Mouse (Mus musculus) forebrain, embryonic 12.5 days (tissue): ENCODE data around the gene Pja2. TPM values are rescaled to one million over a fixed set of nuclear protein-coding genes. Genes with fewer than 3 reads are reported as not detected.
"Not testable (repeated sequence)": the region's sequence is repeated elsewhere in the genome, so short reads cannot be mapped to it uniquely, and the experiment has no call there.

ENCODE experiments used
- ATAC-seq: fragments of 200-750 bp; cut with Nextera tagmentation; 2 replicates; pipeline ENCODE4 v1.8.0; 2017; ENCODE audit warnings: moderate TSS enrichment; ENCODE audit not compliant: low FRiP score
- H3K27ac ChIP-seq: fragments of 300-500 bp; sonication (generic); 2 replicates; pipeline ENCODE4 v1.5.1; 2016; ENCODE audit warnings: mild to moderate bottlenecking
- H3K27me3 ChIP-seq: fragments of 300-500 bp; sonication (generic); 2 replicates; pipeline ENCODE4 v1.6.1; 2016; ENCODE audit warnings: mild to moderate bottlenecking
- H3K36me3 ChIP-seq: fragments of 300-500 bp; sonication (generic); replicated peaks from 2 replicates; pipeline ENCODE4 v1.6.1; 2016; ENCODE audit warnings: mild to moderate bottlenecking
- H3K4me1 ChIP-seq: fragments of 300-500 bp; sonication (generic); 2 replicates; pipeline ENCODE4 v1.6.1; 2016
- H3K4me2 ChIP-seq: fragments of 300-500 bp; sonication (generic); 2 replicates; pipeline ENCODE4 v1.6.1; 2016; ENCODE audit warnings: mild to moderate bottlenecking, moderate library complexity
- H3K4me3 ChIP-seq: fragments of 300-500 bp; sonication (generic); replicated peaks from 2 replicates; pipeline ENCODE4 v1.5.1; 2016; ENCODE audit warnings: mild to moderate bottlenecking
- H3K9ac ChIP-seq: fragments of 300-500 bp; sonication (generic); 2 replicates; pipeline ENCODE4 v1.6.1; 2016; ENCODE audit warnings: mild to moderate bottlenecking
- H3K9me3 ChIP-seq: fragments of 300-500 bp; sonication (generic); 2 replicates; pipeline ENCODE4 v1.6.1; 2016
- WGBS: fragments of 180-500 bp; shearing (Covaris S2); methylation state at CpG from one replicate; pipeline ENCODE4 v1.1.7; 2016; 5-methylcytosine and 5-hydroxymethylcytosine counted together
- polyA plus RNA-seq: library from polyadenylated mRNA; unstranded; fragments of >200 nt; fragmentation: Nextera tagmentation; extraction: Ambion mirVana; gene quantifications from 2 replicates; pipeline ENCODE4 v1.2.1, GENCODE M21; 2016

Gene Pja2
- polyA plus RNA-seq, 1 experiment from 2014 or later, result 84.2 TPM

DNA sequence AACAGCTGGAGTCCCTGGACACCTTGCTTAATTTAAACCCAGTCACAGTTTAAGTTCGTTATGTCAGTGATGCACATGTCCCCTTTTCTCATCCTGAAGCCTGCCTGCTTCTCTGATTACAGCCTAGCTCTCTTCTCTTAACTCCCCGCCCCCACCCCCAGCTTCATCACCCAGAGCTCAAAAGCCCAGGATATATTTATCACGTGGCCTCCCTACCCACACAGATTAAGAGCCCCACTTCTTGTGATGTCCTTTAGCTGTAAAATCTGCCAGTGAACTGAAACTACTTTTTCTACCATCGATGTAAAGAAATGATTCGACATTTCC is 1.0 kb upstream of the Pja2 start:
- no peak for ATAC-seq
- Histone ChIP-seq H3K9me3 (no peaks in the 10 kb centered on the region), H3K27me3 (no peaks in the 10 kb centered on the region), H3K4me2 (peak overlapping the region; percentile 80), H3K4me1 (peaks cover 12% of the 10 kb centered on the region), H3K27ac (peak overlapping the region; percentile 78; the same call in 1 of the 2 replicates), H3K9ac (peak overlapping the region; percentile 56), H3K4me3 (peak overlapping the region; percentile 93), H3K36me3 (no peaks in the 10 kb centered on the region)
- 24% methylated on average over 5 of the region's 5 CpGs for WGBS

DNA sequence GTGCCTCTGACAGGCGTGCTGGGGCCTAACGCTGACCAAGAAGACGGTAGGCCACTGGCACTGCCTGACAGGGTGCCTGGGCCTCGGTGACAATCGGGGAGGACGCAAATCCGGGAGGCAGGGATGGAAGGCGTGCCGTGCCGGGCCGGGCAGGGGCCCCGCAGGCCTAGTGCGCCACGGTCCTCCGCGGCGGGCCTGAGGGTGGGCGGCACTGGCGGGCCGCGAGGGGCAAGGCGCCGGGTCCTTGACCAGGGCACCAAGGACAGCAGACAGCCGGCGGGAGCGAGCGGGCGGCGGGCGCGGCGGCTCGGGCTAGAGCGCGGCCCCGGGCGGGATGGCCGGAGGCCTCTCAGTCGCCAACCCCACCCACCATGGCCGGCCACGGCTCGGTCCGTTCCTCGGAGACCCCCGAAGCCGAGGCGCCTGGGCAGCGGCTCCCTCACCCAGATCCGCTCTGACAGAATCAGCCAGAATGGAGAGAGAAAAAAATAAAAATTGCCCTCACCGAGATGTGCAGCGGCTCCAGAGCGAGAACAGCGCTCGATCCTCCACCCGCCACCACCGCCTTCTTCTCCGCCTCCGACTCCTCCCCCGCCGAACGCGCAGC is 322 bp downstream of the Pja2 start:
- Histone ChIP-seq H3K27ac (peak overlapping the region; percentile 98), H3K4me2 (peak overlapping the region; percentile 59), H3K9ac (peak overlapping the region; percentile 96), H3K9me3 (no peaks in the 10 kb centered on the region), H3K27me3 (no peaks in the 10 kb centered on the region), H3K36me3 (no peaks in the 10 kb centered on the region), H3K4me1 (peaks cover 12% of the 10 kb centered on the region), H3K4me3 (peak overlapping the region; percentile 93)
- peak; percentile 56 for ATAC-seq
- under 1% methylated on average over 41 of the region's 62 CpGs for WGBS

DNA sequence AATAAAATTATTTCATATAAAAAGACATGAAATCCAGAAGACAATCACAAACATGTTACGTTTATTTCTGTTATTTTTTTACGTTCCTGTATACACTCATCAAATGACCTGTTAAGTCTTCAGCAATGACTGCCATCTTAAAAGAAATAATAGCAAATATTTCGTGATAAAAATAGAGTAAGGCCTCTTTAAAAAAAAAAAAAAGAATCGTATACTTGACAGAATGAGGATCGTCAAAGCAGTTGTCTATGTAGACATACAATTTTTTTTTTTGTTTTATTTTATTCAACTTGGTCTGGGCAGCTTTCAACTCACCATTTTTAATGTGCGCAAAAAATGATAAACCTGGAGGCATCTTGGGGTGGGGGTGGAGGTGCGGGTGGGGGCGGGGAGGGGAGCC is 831 bp downstream of the Pja2 start:
- H3K27ac ChIP-seq, result peak overlapping the region; percentile 98
- no peaks in the 10 kb centered on the region for H3K27me3 ChIP-seq
- no peak for ATAC-seq
- no peaks in the 10 kb centered on the region for H3K9me3 ChIP-seq
- H3K4me1 ChIP-seq, result peaks cover 12% of the 10 kb centered on the region
- H3K36me3 ChIP-seq, result no peaks in the 10 kb centered on the region
- H3K4me2 ChIP-seq, result peak overlapping the region; percentile 59
- 26% methylated on average over 8 of the region's 8 CpGs for WGBS
- peak overlapping the region; percentile 93 for H3K4me3 ChIP-seq
- H3K9ac ChIP-seq, result peak overlapping the region; percentile 96

DNA sequence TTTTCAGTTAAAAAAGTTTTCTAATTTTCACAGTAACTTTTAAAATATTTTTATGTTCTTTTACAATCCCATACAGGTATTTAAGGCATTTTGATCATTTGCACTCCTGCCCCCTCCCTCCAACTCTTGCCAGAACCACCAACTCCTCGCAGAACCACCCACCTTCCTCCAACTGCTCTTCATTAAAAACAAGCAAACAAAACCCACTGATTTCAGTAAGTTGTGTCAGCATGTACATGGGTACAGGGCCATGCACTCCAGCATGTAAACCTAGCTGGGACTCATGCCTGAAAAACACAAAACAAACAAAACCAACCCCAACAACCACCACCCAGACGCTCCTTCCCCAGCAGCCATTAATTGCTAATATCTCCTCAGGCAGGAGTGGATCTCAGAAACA is 7.2 kb downstream of the Pja2 start:
- peaks cover 2% of the 10 kb centered on the region; the same call in 1 of the 2 replicates for H3K4me1 ChIP-seq
- no peak overlapping the region for H3K27ac ChIP-seq
- H3K36me3 ChIP-seq, result no peaks in the 10 kb centered on the region
- ATAC-seq, result no peak
- no peaks in the 10 kb centered on the region for H3K27me3 ChIP-seq
- no peak overlapping the region for H3K4me2 ChIP-seq
- 82% methylated on average over 2 of the region's 2 CpGs for WGBS
- H3K4me3 ChIP-seq, result no peak overlapping the region
- H3K9ac ChIP-seq, result no peak overlapping the region
- no peaks in the 10 kb centered on the region for H3K9me3 ChIP-seq

DNA sequence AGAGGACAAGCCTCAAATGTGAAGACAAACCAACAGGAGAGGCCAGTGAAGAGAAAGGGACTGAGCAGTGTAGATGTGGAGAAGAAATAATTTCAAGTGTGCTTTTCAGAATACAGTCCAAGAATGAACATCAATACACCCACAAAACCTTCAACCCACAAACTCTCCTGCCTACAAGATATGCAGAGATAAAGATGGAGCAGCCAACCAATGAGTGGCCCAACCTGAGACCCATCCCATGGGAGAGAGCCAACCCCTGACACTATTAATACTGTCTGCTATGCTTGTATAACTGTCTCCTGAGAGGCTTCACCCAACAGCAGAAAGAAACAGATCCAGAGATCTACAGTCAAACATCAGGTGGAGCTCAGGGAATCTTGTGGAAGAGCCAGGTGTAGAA is 16.3 kb downstream of the Pja2 start:
- H3K4me3 ChIP-seq, result no peak overlapping the region
- H3K9me3 ChIP-seq, result no peaks in the 10 kb centered on the region
- no peak overlapping the region for H3K9ac ChIP-seq
- no peaks in the 10 kb centered on the region for H3K27me3 ChIP-seq
- H3K36me3 ChIP-seq, result peaks cover 11% of the 10 kb centered on the region
- no peak for ATAC-seq
- no peak overlapping the region for H3K4me2 ChIP-seq
- no peak overlapping the region for H3K27ac ChIP-seq
- no peaks in the 10 kb centered on the region for H3K4me1 ChIP-seq

DNA sequence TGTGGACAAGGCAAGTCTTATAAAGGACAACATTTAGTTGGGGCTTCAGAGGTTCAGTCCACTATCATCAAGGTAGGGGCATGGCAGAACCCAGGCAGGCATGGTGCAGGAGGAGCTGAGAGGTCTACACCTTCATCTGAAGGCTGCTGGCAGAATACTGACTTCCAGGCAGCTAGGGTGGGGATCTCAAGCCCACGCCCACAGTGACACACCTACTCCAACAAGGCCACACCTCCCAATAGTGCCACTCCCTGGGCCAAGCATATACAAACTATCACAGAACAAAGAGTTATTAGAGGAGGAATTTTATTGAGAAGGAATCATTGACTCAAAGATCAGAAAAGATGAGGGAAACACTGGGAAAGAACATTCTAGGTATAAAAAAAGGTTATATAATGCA is 17.2 kb downstream of the Pja2 start:
- not testable (repeated sequence) for H3K4me2 ChIP-seq, H3K4me3 ChIP-seq, H3K9ac ChIP-seq, ATAC-seq, H3K27me3 ChIP-seq, H3K27ac ChIP-seq, H3K4me1 ChIP-seq, H3K9me3 ChIP-seq
- H3K36me3 ChIP-seq, result peaks cover 11% of the 10 kb centered on the region
- 100% methylated on average over 1 of the region's 1 CpGs for WGBS

DNA sequence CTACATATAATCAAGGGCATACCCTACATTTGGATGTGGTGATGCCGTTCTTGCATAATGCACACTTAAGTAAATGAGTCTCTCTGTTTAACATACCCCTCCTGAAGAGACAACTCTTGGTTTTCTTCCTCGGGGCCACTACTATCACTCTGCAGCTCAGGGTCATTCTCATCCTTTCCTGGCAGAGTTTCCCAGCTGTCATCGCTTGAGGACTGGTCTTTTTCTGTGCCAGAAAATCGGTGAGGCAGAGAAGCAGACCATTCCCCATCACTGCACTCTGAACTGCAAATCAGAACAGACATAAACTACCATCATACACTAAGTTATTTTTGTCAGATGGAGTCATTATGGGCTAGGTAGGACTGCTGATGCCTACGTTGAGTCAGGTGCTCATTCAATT is 34.1 kb downstream of the Pja2 start:
- Histone ChIP-seq H3K36me3 (peaks cover 11% of the 10 kb centered on the region), H3K4me1 (no peaks in the 10 kb centered on the region), H3K4me3 (no peak overlapping the region), H3K27ac (no peak overlapping the region), H3K27me3 (no peaks in the 10 kb centered on the region), H3K9ac (no peak overlapping the region), H3K4me2 (no peak overlapping the region), H3K9me3 (no peaks in the 10 kb centered on the region)
- ATAC-seq, result no peak
- WGBS, result 93% methylated on average over 5 of the region's 5 CpGs

DNA sequence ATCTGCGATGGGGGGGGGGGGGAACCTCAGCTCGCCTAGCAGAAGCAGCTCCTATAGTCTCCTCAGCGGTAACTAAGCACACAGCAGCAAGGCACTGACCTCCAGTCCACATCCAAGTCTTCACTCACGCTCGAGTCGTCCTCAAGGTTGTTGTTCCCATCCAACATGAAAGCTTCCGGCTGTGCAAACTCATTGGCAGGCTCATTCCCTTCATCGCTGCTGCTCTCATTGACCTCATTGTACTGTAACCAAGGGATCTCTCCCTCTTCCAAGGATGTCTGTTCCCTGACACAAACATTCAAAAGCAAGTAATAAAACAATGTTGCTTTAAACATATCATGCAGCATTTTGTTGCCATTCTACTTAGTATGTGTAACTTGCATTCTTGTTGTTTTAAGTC is 39.0 kb downstream of the Pja2 start:
- H3K27me3 ChIP-seq, result no peaks in the 10 kb centered on the region
- H3K4me2 ChIP-seq, result no peak overlapping the region
- ATAC-seq, result no peak
- H3K4me3 ChIP-seq, result no peak overlapping the region
- no peaks in the 10 kb centered on the region for H3K9me3 ChIP-seq
- no peak overlapping the region for H3K9ac ChIP-seq
- 93% methylated on average over 8 of the region's 8 CpGs for WGBS
- no peaks in the 10 kb centered on the region for H3K4me1 ChIP-seq
- H3K27ac ChIP-seq, result no peak overlapping the region
- H3K36me3 ChIP-seq, result peaks cover 14% of the 10 kb centered on the region

DNA sequence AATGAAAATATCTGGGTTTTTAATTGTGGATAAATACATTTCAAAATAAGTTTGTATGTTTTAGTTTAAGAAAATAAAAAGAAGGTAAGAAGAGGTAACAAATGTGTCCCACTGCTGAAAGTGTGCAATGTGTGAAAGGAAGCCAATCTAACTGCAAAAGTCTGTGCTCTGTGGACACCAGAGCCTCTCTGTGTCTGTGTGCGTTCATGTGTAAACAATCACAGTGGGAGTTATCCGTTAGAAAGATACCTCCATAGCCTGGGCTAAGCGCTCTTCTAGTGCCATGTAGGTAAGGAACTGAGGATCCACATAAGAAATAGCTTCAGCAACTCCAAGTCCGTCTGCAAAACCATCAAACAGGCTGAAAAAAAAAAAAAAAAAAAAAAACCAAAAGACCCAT is 42.0 kb downstream of the Pja2 start:
- no peaks in the 10 kb centered on the region for H3K4me1 ChIP-seq
- no peak overlapping the region for H3K4me2 ChIP-seq
- WGBS, result 45% methylated on average over 4 of the region's 4 CpGs
- H3K9me3 ChIP-seq, result no peaks in the 10 kb centered on the region
- ATAC-seq, result no peak
- H3K4me3 ChIP-seq, result no peak overlapping the region
- H3K27ac ChIP-seq, result no peak overlapping the region
- H3K36me3 ChIP-seq, result peaks cover 29% of the 10 kb centered on the region
- no peak overlapping the region for H3K9ac ChIP-seq
- H3K27me3 ChIP-seq, result no peaks in the 10 kb centered on the region

DNA sequence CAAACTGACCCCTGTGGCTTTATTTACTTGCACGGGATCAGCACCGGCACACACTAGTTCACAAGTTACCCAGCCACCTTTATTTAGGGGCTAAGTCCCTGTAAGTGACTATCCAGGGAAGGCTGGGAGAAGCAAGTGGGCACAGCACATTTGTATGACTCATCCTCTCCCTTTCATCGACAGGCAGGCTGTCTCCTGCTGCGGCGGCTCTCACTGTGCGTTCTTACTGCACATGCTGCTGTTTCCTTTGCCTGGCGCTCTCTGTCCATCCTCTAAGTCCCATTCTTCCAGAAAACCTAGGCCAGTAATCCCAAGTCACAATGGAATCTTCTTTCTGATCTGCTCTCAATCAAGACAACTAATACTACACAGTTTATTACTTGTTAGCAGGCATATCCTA is 43.7 kb downstream of the Pja2 start:
- Histone ChIP-seq H3K4me3 (no peak overlapping the region), H3K9me3 (no peaks in the 10 kb centered on the region), H3K9ac (no peak overlapping the region), H3K4me2 (no peak overlapping the region), H3K27ac (no peak overlapping the region), H3K27me3 (no peaks in the 10 kb centered on the region), H3K36me3 (peaks cover 36% of the 10 kb centered on the region), H3K4me1 (no peaks in the 10 kb centered on the region)
- WGBS, result 82% methylated on average over 7 of the region's 7 CpGs
- peak; percentile 9; the same call in 1 of the 2 replicates for ATAC-seq

DNA sequence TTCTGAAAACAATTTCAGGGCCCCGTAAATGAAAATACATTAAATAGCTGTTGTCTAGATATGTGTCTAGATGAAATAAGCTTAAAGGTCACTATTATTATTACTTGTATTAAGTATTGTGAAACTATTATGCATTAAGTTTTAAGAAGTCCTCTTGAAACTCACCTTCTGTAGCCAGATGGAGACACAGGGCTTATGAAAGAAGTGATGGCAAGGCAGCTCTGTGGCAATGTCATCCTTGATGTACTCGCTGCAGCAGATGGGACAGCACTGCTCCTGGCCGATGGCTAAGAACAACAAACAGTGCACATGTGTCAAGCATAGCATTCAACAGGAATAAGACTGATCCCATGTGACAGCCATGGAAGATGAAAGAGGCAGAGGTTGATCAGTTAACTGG is 44.9 kb downstream of the Pja2 start:
- Histone ChIP-seq H3K4me2 (no peak overlapping the region), H3K4me1 (no peaks in the 10 kb centered on the region), H3K4me3 (no peak overlapping the region), H3K36me3 (peaks cover 44% of the 10 kb centered on the region), H3K9me3 (no peaks in the 10 kb centered on the region), H3K27ac (no peak overlapping the region), H3K27me3 (no peaks in the 10 kb centered on the region), H3K9ac (no peak overlapping the region)
- no peak for ATAC-seq
- 89% methylated on average over 3 of the region's 3 CpGs for WGBS

DNA sequence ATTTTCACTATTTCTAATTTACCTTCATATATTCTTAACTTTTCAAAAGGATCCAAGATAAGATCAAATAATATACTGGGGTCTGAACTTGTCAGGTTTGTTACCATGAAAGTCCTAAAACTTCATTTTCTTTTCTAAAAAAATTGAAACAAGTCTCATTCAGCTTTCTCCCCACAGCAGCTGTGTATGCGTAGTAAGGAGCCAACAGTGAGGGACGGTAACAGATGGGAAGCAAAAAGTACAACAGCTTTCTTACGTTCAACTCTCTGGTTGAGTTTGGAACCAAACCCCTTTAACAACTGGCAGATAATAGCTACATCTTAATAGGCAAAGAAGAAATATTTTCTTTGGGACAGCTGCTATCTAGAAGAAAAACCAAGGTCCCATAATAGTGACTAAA is 50.3 kb downstream of the Pja2 start:
- not testable (repeated sequence) for H3K4me3 ChIP-seq, H3K27me3 ChIP-seq, H3K9ac ChIP-seq, H3K4me2 ChIP-seq, H3K27ac ChIP-seq, H3K9me3 ChIP-seq, H3K4me1 ChIP-seq, ATAC-seq
- WGBS, result 92% methylated on average over 3 of the region's 3 CpGs
- peaks cover 56% of the 10 kb centered on the region for H3K36me3 ChIP-seq

DNA sequence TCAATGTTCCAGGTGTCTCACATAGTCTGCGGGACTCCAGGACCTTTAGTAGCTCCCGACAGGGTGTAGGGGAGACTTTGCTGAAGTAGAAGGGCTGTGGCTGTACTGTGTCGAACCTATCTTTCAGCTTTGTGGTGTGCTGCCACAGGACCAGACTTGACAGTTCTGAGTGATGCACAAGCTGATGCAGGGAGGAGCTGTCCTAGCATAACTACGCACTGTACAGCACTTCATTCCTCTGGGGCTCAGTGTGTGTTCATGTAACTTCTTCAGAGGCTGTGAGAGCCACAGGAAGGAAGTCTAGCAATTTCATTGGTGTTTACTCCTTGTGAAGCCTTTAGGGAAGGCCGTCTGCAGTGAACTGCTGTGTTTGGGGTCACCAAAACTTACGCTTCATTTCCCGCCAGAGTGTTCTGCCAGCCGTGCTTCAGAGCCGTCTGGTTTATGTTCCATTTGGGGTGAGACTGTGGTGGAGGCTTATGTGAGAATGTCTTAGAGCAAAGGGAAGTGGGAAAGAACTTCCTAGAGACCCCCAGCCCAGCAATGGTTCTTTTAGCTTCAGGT is 54.0 kb downstream of the Pja2 start:
- ATAC-seq, result no peak
- H3K4me3 ChIP-seq, result no peak overlapping the region
- no peaks in the 10 kb centered on the region for H3K27me3 ChIP-seq
- H3K9me3 ChIP-seq, result no peaks in the 10 kb centered on the region
- no peaks in the 10 kb centered on the region for H3K4me1 ChIP-seq
- H3K36me3 ChIP-seq, result peaks cover 29% of the 10 kb centered on the region
- no peak overlapping the region for H3K4me2 ChIP-seq
- no peak overlapping the region for H3K27ac ChIP-seq
- H3K9ac ChIP-seq, result no peak overlapping the region
- 86% methylated on average over 9 of the region's 9 CpGs for WGBS
